Mouse (Mus musculus) retina, postnatal 1 day (tissue): ENCODE measurements around the gene Pcnx2.

Experiments used
- DNase-seq: peaks from one replicate; pipeline ENCODE4 v3.0.0-alpha.2; 2012

Gene Pcnx2

DNA sequence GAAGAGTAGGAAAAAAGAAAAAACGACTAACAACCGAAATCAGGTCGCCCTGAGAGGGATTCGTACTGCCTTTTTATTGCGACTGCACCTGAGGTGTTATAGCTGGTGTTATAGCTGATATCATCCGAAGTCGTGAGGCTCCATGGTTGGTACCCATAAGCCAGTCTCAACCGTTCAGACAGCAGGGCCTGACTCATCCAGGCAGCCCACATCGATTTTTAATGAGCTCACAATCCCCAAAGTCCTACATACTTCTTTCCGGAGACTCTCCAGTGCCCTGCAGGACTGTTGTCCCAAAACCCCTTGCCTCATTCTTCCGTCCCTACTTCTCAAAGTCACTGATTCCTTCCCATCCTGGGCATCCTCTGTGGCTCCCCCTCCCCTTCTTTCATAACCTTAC, 729 bp downstream of the Pcnx2 start:
- no peak for DNase-seq

DNA sequence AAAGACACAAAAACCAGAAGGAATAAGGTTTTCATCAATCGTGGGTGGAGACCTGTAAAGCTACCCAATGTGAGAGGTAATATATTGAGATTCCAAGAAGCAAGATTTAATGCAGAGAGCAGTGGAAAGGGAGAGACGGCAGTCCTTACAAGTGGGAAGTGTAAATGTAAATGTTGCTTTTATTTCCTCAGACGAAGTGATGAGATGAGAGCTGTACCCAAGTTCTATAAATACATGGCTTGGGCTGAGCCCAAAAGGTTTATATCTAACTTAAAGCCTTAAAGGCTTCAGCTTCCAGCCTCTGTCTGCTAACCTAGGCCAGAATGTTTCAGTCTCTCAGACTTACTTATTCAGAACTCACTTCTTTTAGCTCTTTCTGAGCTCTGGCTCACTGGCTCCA, 8.2 kb downstream of the Pcnx2 start:
- DNase-seq = no peak

DNA sequence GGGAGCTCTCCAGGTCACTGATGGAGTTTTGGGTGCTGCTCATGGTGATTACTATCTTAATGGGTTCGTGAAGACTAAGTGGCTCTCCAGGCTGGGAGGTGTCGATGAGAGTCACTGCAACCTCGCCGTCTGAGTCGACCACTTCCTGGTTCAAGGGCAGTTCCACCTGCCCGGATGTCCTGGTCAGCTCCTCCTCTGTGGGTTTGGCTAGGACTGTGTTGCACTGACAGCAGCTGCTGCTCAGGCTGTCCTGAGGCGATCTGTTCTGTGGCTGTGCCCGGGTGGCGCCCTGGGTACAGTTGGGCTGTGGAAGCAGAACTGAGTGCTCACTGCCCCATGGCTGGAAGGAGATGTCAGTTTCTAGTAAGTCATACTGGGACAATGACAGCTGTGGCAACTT, 10.6 kb downstream of the Pcnx2 start:
- no peak for DNase-seq

DNA sequence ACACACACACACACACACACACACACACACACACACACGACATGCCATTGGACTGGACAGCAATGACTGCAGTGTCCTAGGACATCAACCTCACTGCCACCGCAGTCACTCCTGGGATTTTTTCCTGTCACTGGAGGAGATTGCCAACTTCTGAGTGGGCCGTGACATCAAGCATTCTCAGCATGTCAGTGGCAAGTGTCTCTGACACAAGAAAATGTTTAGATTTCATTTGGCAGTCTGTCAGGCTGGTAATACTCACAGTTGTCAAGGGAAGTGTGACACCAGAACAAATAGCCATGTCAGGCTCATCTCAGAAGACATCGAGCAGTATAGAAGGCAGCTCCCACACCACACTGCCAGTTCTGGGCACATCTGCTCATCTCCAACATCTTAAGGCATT, 17.7 kb downstream of the Pcnx2 start:
- peak; percentile 20 for DNase-seq

DNA sequence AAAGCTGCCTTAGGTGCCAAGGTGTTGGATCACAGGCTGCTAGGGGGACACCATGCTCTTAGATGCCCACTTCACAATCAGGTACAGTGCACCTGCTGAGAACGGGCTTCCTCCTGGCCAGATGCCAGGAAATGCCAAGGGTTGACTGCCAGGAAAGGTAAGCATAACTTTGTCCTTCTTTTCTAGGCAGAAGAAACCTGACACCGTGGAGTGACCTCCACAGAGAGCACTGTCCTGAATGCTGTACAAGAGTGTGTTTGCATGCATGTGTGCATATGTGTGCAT, 24.9 kb downstream of the Pcnx2 start:
- DNase-seq = no peak

DNA sequence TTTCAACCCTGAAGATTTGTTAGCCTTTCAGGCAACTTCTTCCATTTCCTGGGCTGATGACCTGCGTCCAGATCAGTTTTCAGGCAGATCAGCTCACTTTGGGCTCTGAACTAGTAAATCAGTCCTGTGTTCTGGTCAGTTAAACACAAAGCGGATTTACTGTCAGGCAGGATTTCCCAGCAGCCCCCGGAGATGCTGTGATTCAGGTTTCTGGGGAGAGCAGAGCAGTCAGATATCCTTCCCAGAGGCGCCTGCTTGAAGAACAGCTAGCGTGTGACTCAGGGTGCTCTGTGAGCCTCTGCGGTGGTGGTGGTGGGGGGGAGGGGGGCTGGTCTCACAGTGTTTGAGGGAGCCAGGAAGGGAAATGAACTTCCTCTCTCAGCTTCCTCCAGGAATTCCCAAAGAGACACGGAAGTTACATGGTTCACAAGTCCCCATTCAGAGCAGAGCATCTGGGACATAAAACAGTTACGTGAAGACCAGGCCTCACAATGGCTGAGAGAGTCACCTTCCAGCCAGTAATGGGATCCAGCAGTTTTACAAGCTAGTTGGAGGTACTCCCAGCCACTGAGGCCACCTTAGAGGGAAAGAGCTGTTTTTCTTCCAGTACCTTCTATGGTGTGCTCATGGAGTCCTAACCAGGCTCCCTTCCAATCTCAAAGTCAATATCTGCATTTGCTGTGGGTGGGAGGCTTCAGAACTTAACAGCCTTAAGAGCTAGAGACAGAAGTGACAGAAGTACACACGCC, 25.4 kb downstream of the Pcnx2 start:
- DNase-seq = no peak

DNA sequence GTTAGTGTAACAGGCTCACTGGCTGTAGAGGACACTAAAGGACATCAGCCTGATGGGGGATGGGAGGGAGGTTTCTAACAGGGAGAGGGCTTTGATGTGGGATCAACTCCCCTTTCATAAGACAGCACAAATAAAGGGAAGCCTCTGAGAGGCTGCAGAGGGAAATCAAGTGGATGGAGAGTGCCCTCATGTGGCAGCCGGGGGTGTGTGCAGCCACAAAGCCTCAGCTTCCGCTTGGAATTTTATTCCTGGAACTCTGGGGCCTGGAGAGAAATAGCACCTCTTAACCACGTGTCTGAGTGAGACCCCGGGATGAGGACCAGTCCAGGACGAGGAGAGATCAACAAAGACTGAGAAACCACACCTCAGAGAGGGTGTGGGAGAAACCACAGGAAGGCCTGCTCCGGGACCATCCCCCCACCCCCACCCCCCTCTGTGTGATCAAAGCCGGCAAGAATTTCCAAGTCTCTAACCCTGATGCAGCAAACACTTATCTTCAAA, 27.2 kb downstream of the Pcnx2 start:
- peak; percentile 88 for DNase-seq

DNA sequence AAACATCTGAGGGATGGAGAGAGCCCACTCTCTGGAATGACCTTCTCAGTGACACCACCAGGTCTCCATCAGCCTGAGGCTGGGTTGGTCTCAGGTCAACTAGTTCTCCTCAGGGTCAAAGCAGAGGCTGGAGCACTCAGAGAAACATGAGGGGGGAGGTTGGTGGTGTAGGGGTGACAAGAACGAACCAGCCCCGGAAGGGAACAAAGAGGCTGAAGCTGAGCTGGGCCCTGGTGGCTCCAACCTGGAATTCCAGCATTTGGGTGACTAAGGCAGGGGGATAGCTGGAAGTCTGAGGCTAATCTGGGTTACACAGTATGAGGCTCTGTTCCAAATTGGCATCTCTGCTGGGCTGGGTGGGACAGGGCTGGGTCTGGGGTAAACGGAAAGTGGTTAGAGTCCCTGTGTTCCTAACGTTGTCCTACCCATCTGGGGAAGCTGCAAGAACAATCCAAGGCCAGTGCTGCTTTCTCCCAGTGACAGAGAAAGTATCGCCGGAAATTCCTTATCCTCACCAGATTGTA, 27.9 kb downstream of the Pcnx2 start:
- DNase-seq = no peak

DNA sequence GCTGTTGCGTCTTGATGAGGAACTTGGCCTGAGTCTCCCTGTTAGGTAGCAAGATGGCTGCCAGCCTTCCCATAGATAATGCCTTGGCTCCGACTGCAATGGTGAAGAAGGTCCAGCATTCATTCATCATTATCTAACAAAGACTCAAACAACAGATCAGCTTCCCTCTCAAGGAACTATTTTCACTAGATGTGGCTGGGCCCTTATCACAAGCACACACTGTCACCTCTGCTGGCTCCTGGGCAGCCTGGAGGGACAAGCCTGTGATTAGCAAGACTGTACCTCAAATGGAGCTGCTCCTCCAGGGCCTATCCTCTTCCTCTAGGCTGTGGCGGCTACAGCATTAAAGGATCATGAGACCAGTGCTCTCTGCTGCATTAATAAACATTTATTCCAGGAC, 28.4 kb downstream of the Pcnx2 start:
- DNase-seq = no peak

DNA sequence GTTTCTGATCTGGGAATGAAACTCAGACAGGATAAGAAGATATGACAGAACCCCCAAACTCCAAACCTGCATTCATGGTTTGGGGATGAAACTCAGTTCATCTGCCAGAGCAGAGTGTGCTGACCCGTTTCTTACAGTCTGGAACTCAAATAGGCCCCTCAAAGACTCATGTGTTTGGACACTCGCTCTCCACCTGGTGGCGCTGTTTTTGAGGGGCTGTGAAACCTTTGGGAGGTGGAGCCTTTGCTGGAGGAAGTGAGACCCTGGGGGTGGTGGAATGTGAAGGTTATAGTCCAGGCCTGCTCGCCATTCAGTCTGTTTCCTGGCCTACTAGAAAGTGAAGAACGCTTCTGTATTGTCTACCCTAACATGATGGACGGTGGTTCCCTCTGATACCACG, 29.6 kb downstream of the Pcnx2 start:
- peak; percentile 49 for DNase-seq

DNA sequence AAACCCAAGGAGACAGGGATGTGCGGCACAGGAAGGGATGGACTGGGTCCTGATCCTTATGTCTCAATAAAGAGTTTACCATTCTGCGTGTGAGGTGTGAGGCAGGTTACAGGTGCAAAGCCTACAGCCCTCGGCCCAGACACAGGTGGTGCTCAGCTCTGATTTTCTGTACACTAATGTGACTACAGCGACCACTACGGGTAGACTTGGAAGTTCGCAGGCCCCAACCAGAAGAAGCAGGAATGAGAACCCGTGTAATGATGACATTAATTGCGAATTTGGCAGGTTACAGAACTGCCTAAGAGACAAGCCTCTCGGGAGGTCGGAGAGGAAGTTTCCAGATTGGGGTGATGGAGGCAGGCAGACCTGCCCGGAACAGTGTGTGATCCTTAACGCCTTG, 32.0 kb downstream of the Pcnx2 start:
- no peak for DNase-seq

DNA sequence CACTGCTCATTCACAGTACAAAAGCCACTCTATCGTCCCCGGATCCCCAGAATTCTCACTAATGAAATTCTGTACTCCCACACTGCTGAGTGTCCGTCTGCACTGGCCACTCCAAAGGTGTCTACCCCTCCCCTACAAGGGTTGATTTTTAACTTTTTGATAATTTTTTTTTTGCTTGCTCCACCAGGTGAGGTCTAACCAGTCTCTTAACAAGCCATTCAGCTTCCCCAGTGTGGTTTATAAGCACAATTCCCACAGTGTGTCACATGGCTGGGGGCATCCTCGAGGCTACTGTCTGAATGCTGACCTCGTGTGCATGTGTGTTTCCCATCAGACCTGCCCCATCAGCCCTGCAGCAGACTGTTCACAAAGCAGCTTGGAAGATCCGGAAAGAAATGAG, 40.9 kb downstream of the Pcnx2 start:
- no peak for DNase-seq

DNA sequence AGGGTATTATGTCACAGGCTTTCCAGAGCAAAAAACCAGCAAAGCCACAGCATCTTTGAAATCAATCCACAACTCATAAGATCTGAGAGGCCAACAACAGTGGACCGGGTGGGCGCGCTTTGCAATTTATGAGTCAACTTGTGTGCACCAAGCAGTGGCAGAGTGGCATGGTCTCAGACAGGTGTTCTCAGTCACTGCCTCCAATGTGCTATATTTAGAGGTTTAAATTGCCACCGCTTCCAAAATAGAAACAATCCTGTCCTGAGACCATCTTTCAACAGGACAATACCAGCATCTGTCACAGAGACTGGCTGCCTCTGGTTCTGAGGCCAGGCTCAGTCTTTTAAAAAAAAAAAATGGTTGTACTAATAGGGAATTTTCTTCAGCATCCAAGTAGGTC, 42.0 kb downstream of the Pcnx2 start:
- no peak for DNase-seq

DNA sequence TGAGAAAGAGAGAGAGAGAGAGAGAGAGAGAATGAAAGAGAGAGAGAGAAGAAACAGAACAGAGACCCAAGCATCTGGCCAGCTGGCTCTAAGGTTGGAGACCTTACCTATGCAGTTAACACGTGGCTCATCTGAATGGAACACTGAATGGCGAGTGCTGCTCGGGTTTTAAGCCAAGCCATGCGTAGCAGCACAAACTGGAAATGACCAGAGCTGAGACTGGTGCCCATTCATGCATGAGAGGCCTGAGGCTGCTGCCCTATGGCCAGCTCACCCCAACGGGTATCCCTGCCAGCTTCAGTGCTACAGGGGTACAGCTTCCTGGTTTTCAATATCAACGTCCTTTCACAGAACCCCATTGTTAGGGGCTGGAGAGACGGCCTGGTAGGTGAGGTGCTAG, 43.7 kb downstream of the Pcnx2 start:
- no peak for DNase-seq

DNA sequence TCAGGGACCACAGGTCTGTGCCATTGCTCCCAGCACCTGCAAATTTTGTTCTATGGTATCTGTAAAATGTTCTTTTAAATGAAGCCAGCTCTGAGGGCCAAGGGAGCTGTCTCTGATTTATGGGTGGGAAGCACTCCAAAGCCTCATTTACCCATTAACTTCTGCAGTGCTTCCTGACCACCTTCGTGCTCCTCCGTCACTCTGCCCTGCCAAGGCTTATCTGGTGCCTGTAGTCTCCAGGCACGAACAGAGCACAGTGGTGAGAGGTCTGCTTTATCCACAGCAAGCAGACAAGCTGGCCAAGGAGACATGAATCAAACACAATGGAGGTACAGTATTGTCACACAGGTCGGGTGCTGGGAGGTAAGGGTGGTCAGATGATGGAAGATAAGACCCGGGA, 44.8 kb downstream of the Pcnx2 start:
- no peak for DNase-seq

DNA sequence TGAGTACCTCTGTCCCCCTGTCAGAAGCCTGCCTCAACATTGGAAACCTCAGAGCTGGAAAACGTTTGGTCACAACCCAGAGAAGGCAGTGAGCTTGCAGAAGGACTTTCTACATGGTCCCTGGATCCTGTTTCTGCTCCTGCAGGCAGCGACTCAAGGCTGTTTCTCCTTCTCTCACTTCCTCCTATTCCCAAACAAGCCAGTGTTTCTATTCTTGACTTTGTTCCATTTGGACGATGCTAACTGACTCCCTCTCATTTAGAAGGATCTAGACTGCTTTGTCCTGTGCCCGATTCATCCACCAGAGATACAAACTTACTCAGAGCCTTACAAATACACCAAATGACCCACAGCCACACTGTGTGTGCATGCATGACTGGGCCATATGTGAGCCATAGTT, 48.9 kb downstream of the Pcnx2 start:
- DNase-seq = no peak

DNA sequence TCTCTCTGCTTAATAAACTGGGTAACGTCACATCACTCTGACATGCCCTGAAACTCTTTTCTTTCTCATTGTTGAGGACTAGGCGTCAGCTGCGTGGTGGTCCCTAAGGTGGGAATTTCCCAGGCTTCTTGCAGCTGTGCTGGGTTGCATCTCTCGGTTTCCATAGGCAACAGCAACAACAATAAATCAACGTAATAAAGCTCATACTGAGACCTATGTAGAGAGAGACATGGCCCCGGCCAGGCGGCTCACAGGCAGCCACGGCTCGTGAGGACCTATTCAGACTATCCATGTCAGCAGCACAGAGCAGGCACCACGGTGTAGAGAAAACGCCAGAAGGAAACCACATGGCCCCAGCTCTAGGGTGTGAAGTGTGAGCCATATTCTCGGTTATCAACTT, 50.3 kb downstream of the Pcnx2 start:
- peak; percentile 65 for DNase-seq

DNA sequence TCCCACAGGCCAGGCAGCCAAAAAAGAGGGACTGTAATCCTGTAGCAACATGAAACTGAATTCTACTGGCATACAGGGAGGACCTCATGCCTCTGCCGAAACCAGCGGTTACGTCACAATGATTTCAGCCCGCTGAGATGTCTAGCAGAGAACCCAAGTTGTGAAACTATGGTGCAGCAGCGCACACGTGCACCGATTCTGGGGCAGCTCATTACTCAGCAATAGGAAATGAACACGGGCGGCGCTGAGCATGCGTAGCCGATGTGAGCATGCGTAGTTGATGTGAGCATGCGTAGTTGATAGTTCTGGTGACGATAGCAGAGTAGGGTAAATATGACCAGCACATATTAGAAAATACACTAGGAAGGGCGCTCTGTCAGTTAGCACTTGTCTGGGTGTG, 52.8 kb downstream of the Pcnx2 start:
- DNase-seq = no peak

DNA sequence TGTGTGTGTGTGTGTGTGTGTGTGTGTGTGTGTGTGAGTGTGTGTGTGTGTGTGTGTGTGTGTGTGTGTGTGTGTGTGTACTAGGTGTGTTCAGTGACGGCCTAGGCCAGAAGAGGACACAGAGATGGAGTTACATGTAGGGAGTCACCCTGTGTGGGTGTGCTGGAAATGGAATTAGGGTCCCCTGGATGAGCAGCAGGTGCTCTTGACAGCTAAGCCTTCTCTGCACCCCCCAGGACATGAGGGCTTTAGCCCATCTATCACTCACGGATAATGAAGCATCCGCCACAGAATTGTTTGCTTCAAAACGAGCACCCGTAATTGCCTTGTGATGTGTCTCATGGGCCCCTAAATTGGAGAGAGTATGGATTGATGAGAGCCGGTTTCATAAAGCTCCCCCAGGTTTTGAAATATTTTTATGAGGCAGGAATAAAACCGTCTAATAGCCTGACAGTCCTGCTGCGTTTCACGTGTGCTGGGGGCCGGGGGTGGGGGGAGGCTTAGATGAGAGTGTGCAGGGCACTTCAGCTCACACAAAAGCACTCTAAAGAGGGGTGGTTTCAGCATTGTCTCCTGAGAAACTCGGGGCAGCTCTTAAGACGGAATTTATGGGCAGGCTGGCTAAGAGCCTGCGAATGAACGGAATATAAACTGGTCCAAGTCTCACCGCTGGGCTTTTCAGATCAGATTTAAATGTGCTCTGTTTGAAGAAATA, 54.8 kb downstream of the Pcnx2 start:
- no peak for DNase-seq

DNA sequence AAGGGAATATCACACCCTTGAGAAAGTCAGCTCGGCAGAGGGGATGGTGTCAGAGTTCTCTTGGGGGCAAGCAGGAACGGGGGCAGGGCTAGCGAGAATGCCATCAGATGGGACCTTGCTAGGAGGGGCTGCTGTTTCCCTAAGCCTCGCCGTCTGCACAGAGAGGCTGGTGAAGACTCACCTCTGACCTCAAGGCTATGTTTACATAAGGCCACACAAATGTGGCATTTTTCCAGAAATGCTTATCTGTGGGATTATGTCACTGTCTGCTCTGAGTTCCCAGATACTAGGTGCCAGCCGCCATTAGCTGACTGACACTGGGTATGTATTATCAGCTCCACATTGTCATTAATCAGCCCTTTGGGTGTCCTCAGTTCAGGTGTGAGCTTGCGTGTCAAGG, 56.0 kb downstream of the Pcnx2 start:
- DNase-seq = no peak

DNA sequence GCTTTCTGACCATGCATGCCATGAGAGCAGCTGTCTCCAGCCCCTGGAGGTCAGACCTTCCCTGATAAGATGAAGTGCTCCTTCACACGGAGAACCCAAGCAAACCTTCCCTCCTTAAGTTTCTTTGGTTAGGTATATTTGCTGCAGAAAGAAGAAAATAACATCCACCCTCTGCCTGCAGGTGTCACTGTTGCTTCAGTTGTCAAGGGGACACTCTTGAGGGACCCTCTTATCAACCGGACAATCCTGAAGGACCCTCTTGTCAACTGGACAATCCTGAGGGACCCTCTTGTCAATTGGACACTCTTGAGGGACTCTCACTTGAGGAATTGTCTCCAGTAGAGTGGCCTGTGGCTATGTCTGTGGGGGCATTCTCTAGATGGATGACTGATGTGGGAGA, 73.4 kb downstream of the Pcnx2 start:
- DNase-seq = peak; percentile 45

DNA sequence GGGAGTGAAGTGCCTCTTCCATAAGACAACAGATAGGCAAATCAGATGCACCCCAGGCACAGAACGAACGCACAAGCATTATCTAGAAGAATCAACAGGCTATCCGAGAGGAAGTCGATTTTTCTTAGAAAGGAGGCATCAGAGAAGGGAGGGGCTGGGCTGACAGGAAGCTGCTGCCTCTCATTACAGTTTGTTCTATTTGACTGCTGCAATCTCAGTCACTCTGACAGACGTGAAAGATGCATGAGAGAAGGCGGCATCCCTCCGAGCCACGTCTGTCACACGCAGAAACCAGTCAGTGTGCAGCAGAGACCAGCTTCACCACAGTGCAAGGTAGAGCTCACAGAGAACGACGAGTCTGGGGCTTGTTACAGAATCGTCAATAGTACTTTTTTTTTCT, 74.4 kb downstream of the Pcnx2 start:
- no peak for DNase-seq

DNA sequence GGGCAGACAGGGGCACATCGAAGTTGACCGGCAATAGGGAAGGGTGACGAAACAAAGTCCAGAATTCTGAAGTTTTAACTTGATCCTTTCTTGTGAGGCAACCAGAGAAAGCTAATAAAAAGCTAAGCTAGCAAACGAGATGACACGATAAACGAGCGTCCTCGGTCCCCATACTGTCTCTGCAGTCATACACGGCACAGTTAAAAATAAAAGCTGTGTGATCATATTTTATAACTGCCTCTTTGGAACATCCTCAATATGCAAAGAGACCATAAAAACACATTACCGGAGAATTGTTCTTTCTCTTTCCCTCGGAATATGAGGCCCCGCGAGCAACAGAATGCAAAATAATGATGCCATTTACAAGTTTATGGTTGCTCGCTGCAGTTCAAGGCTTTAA, 76.1 kb downstream of the Pcnx2 start:
- no peak for DNase-seq

DNA sequence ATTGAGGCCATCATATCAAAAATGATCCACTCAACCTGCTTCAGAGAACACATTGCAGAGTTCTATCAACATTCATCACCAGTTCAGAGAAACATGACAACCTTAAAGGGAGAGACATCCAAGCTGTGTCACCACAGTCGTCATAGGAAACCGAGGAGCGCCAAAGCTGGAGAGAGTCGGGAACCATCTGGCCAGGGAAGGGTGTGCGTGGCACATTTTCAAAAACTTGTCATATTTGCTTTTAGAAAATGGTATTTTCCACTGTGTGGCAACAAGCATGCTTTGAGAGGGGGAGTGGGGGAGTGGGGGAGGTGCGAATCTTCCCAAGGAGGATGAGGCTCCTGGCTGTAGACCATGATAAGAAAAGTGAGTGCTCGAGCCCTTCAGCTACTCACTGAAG, 78.3 kb downstream of the Pcnx2 start:
- DNase-seq = peak; percentile 29

DNA sequence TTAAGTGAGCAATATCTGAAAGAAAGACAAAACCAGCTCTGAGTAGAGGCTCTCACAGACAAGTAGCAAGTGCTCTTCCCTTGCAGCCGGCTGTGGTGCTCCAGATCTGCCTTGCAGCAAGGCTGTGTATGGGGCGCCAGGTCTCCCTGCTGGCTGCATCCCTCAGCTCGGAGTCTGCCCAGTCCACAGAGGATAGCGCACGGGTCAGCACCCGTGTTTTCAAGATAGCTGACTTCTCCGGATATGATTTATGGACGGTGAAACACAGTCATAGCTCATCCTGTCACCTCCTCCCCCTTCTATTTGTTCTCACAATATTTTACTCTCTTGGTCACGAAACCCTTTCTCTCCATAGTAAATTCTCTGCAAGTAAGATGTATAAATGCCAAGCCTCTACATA, 79.3 kb downstream of the Pcnx2 start:
- no peak for DNase-seq
